Mouse (Mus musculus): ENCODE results near the gene Vamp5. TPM values are rescaled to one million over a fixed set of nuclear protein-coding genes. Genes with fewer than 3 reads are reported as not detected.

The Vamp5 gene
- polyA plus RNA-seq, 1 experiment from 2014 or later, result 15.4 TPM

DNA sequence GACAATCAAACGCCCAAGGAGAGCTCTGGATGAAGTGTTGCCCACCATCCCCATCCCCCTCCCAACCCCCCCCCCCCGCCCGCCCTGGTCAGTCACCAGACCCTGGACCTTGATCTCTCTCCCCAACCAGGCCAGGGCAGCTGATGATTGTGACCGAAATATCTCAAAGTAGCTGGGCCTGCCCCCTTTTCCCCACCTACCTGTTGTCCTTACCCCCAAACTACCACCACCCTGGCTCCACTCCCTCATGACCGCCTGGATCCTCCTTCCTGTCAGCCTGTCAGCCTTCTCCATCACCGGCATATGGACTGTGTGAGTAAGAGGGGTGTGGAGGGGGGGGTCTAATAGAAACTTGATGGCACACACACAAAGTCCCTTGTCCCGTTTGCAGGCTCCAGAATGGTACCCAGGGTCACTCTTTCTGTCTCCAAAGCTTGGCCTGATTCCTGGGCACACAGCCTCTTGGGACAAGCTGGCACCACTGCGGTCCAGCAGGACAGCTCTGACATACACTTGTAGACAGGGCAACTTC lies 24.2 kb downstream of the Vamp5 start:
- WGBS, result 34% methylated on average over 8 of the region's 8 CpGs
- H3K4me1 ChIP-seq (ENCODE audit: control insufficient read depth, insufficient read depth, low read length), result peaks cover 6% of the 10 kb centered on the region
- peak overlapping the region; percentile 93 for H3K4me2 ChIP-seq
- ATAC-seq (ENCODE audit: low FRiP score), result peak; percentile 30
- H3K27ac ChIP-seq (ENCODE audit: low read depth, low read length), result no peak overlapping the region
- DNase-seq (ENCODE audit: low spot score, missing footprints), result no peak
- peaks cover 3% of the 10 kb centered on the region; the same call in 1 of the 2 replicates for H3K36me3 ChIP-seq (ENCODE audit: control insufficient read depth, insufficient read depth, low read length)
- H3K9ac ChIP-seq (ENCODE audit: low read length), result peak overlapping the region; percentile 68
- no peaks in the 10 kb centered on the region for H3K27me3 ChIP-seq (ENCODE audit: control insufficient read depth, insufficient read depth, low read length)
- H3K4me3 ChIP-seq (ENCODE audit: low read depth, low read length), result peak overlapping the region; percentile 47
- no peaks in the 10 kb centered on the region for H3K9me3 ChIP-seq (ENCODE audit: control insufficient read depth, low read length)

DNA sequence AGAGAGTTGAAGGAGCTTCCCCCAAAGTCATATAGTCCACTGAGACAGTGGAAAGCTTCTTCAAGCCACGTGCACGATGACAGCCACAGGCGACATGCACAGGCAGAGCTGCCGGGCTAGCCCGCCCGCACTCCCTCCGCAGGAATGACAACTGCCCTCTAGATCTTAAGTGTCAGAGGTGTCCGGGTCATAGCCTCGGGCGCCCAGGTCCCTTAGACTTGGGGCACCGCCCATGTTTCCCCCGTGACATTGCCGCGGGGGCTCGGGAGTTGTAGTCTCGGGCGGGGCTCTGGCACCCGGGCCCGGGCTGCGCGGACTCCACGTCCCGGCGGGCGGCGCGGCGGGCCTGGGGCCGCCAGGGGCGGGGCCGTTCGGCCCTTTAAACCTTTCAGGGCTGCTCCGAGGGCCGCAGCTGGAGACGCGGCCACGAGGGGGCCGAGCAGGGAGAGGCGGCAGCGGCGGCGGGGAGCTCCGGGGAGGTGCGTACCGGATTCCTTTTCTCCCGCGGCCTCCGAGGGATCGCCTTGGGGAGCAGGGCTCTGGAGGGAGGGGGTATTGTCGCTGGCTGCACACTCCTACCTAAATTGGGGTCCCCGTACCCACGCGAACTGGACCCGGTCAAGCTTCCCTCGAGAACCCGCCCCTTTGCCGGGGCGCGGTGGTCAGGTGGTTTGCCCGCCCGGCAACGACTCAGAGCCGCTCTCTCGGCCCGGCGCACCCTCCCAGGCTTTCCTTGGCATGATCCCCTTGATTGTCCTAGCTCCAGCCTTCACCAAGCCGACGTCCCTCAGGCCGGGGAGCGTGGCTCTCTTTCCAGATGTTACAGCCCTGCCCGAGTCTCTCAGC lies 25.0 kb downstream of the Vamp5 start, which contains the start of gene Tmem150a:
TSS of gene Tmem150a (plus strand) at position 382 of the 846 bp plus-strand sequence.
- peak within 1 kb of the TSS; percentile 47 for H3K4me3 ChIP-seq (ENCODE audit: low read depth, low read length)
- peak; percentile 94 for ATAC-seq (ENCODE audit: low FRiP score)
- H3K9ac ChIP-seq (ENCODE audit: low read length), result peak within 1 kb of the TSS; percentile 68
- H3K27me3 ChIP-seq (ENCODE audit: control insufficient read depth, insufficient read depth, low read length), result no peaks in the 10 kb centered on the region
- peak within 1 kb of the TSS; percentile 93 for H3K4me2 ChIP-seq
- H3K36me3 ChIP-seq (ENCODE audit: control insufficient read depth, insufficient read depth, low read length), result peaks cover 4% of the 10 kb centered on the region; the same call in 1 of the 2 replicates
- peak; percentile 96 for DNase-seq (ENCODE audit: low spot score, missing footprints)
- H3K4me1 ChIP-seq (ENCODE audit: control insufficient read depth, insufficient read depth, low read length), result peaks cover 6% of the 10 kb centered on the region
- under 1% methylated on average over 71 of the region's 71 CpGs for WGBS
- no peaks in the 10 kb centered on the region for H3K9me3 ChIP-seq (ENCODE audit: control insufficient read depth, low read length)
- H3K27ac ChIP-seq (ENCODE audit: low read depth, low read length), result no peak within 1 kb of the TSS

DNA sequence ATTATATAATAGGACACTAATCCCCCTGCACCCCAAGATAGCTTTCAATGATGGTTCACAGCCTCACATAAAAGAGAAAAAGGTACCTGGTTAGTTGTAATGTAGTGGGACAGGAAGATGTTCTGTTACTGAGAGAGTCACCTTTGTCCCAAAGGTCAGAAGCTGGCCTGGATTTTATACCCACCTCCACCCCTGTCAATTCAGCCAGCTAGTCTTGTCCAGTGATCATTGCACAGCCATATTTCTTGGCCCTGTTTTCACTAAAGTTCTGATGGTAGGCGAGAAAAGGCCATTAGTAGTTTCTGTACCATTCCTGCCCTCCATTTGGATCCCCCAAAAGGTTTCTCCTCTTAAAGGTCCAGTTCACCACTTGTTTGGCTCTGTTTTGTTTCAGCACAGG lies 26.2 kb downstream of the Vamp5 start:
- WGBS, result 71% methylated on average over 1 of the region's 1 CpGs
- no peaks in the 10 kb centered on the region for H3K27me3 ChIP-seq (ENCODE audit: control insufficient read depth, insufficient read depth, low read length)
- H3K4me3 ChIP-seq (ENCODE audit: low read depth, low read length), result no peak overlapping the region
- no peaks in the 10 kb centered on the region for H3K9me3 ChIP-seq (ENCODE audit: control insufficient read depth, low read length)
- DNase-seq (ENCODE audit: low spot score, missing footprints), result no peak
- ATAC-seq (ENCODE audit: low FRiP score), result no peak
- peaks cover 4% of the 10 kb centered on the region for H3K36me3 ChIP-seq (ENCODE audit: control insufficient read depth, insufficient read depth, low read length)
- no peak overlapping the region for H3K27ac ChIP-seq (ENCODE audit: low read depth, low read length)
- H3K4me1 ChIP-seq (ENCODE audit: control insufficient read depth, insufficient read depth, low read length), result peaks cover 6% of the 10 kb centered on the region
- H3K4me2 ChIP-seq, result no peak overlapping the region
- H3K9ac ChIP-seq (ENCODE audit: low read length), result no peak overlapping the region

DNA sequence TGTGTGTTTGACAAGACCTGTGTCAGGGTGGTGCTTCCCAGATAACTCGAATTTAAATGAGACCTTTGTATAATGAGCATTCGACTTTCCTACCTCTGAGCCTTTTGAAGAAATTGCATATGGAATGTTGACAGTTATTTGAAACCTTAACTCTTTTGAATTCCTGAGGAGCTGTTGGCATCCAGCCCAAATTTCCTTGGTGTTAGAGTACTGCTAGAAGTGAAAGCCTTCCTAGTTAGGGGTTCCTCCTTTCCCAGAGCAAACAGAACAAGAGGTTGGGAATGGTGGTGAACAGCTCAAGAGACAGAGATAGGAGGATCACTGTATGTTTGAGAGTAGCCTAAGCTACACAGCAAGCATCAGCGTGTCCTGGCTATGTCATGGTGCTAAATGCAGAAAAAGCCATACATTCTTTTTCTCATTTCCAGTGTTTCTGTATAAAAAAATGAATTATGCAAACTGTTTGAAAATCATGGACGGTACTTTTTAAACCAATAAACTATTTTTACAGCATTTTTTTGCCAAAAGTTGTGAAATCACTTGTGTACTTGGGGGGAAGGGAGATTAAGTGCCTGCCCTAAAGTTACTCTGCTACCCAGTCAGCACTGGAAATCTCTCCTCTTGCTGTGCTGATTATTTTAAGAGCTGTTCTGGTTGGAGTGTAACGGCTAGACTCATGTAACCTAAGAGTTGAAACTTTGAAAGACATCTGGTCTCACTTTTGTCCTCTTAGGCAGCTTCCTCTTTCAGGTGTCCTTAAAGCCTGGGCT lies 27.4 kb downstream of the Vamp5 start:
- no peak overlapping the region for H3K4me2 ChIP-seq
- peaks cover 14% of the 10 kb centered on the region for H3K4me1 ChIP-seq (ENCODE audit: control insufficient read depth, insufficient read depth, low read length)
- no peak for ATAC-seq (ENCODE audit: low FRiP score)
- H3K27ac ChIP-seq (ENCODE audit: low read depth, low read length), result no peak overlapping the region
- no peak overlapping the region for H3K4me3 ChIP-seq (ENCODE audit: low read depth, low read length)
- DNase-seq (ENCODE audit: low spot score, missing footprints), result no peak
- peaks cover 5% of the 10 kb centered on the region; the same call in 1 of the 2 replicates for H3K36me3 ChIP-seq (ENCODE audit: control insufficient read depth, insufficient read depth, low read length)
- no peak overlapping the region for H3K9ac ChIP-seq (ENCODE audit: low read length)
- no peaks in the 10 kb centered on the region for H3K9me3 ChIP-seq (ENCODE audit: control insufficient read depth, low read length)
- WGBS, result 80% methylated on average over 5 of the region's 5 CpGs
- H3K27me3 ChIP-seq (ENCODE audit: control insufficient read depth, insufficient read depth, low read length), result no peaks in the 10 kb centered on the region

DNA sequence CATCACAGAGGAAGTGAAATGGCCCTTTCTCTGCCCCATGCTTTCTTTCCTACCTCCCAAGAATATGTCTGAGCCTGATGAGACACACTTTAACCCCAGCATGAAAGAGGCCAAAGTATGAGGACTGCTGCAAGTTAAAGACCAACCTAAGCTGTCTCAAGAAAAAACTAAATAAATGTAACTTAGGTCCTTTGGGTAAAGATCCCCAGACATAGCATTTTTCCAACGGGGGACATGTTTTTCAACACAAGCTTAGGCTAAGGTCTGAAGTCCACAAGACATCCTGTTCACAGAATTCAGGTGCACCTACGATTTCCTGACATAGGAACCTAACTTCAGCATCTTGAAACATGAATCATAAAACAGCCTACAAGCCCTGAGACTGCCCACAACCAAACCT lies 30.1 kb downstream of the Vamp5 start:
- no peak overlapping the region for H3K4me3 ChIP-seq (ENCODE audit: low read depth, low read length)
- peaks cover 5% of the 10 kb centered on the region; the same call in 1 of the 2 replicates for H3K36me3 ChIP-seq (ENCODE audit: control insufficient read depth, insufficient read depth, low read length)
- WGBS, result 94% methylated on average over 2 of the region's 2 CpGs
- H3K4me2 ChIP-seq, result no peak overlapping the region
- H3K27me3 ChIP-seq (ENCODE audit: control insufficient read depth, insufficient read depth, low read length), result no peaks in the 10 kb centered on the region
- DNase-seq (ENCODE audit: low spot score, missing footprints) (no peak), ATAC-seq (ENCODE audit: low FRiP score) (no peak)
- no peak overlapping the region for H3K27ac ChIP-seq (ENCODE audit: low read depth, low read length)
- H3K9me3 ChIP-seq (ENCODE audit: control insufficient read depth, low read length), result no peaks in the 10 kb centered on the region
- H3K9ac ChIP-seq (ENCODE audit: low read length), result no peak overlapping the region
- H3K4me1 ChIP-seq (ENCODE audit: control insufficient read depth, insufficient read depth, low read length), result peaks cover 18% of the 10 kb centered on the region

DNA sequence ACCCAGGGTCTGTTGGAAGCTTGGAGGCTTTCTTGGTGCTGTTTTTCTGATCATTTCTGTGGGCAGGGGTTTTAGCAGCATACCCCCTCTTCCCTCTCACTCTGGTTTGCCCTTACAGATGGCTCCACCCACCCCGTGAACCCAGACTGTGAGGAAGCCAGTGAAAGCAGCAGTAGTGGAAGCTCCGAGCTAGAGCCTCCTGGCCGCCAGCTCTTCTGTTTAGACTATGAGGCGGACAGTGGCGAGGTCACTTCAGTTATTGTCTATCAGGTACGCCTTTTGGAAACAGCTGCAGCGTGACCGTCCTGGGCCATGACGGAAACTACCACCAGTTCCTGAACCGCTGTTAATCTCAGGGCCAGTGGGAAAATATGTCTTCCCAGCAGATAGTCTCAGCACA lies 31.9 kb downstream of the Vamp5 start:
- Histone ChIP-seq H3K9me3 (ENCODE audit: control insufficient read depth, low read length) (no peaks in the 10 kb centered on the region), H3K4me3 (ENCODE audit: low read depth, low read length) (0 out of 2 replicates have a peak overlapping the region, but pooled peaks have one; percentile 65), H3K36me3 (ENCODE audit: control insufficient read depth, insufficient read depth, low read length) (peaks cover 5% of the 10 kb centered on the region; the same call in 1 of the 2 replicates), H3K27me3 (ENCODE audit: control insufficient read depth, insufficient read depth, low read length) (no peaks in the 10 kb centered on the region), H3K4me1 (ENCODE audit: control insufficient read depth, insufficient read depth, low read length) (peaks cover 21% of the 10 kb centered on the region), H3K4me2 (peak overlapping the region; percentile 55), H3K9ac (ENCODE audit: low read length) (no peak overlapping the region), H3K27ac (ENCODE audit: low read depth, low read length) (no peak overlapping the region)
- DNase-seq (ENCODE audit: low spot score, missing footprints) (no peak), ATAC-seq (ENCODE audit: low FRiP score) (no peak)
- WGBS, result 82% methylated on average over 10 of the region's 10 CpGs

DNA sequence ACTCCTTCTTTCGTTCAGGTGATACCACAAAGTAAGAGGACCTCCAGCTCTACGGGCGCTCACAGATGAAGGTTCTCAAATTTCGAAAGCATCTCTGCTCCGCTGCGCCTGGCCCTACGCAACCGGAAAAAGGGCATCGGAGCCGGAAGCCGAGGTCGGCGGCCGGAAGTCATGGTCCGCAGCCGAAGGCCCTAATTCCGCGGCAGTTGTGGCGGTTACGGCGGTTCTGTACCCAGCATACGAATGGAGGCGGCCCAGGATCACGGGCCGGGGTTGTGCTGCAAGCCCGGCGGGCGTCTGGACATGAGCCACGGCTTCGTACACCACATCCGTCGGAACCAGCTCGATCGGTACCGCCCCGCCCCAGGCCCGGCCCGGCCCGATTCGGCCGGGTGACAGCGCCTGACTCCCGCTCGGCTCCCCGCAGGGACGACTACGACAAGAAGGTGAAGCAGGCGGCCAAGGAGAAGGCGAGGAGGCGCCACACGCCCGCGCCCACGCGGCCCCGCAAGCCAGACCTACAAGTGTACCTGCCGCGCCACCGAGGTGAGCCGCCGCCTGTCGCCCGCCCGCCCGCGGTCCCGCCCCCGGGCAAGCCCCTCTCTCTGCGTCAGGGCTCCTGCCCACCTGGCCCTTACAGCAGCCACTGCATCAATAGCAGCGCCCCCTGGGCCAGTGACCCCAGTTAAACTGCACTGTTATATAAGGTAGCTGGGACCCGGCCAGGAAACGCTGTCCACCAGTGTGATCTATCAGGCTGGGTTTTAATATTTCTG lies 32.9 kb downstream of the Vamp5 start, which contains the start of gene 0610030E20Rik:
TSS of gene 0610030E20Rik (plus strand) at position 152 of the 776 bp plus-strand sequence.
- Histone ChIP-seq H3K9me3 (ENCODE audit: control insufficient read depth, low read length) (no peaks in the 10 kb centered on the region), H3K9ac (ENCODE audit: low read length) (peak within 1 kb of the TSS; percentile 93), H3K27me3 (ENCODE audit: control insufficient read depth, insufficient read depth, low read length) (no peaks in the 10 kb centered on the region), H3K36me3 (ENCODE audit: control insufficient read depth, insufficient read depth, low read length) (peaks cover 5% of the 10 kb centered on the region; the same call in 1 of the 2 replicates), H3K4me3 (ENCODE audit: low read depth, low read length) (peak within 1 kb of the TSS; percentile 65), H3K4me2 (peak within 1 kb of the TSS; percentile 55), H3K4me1 (ENCODE audit: control insufficient read depth, insufficient read depth, low read length) (peaks cover 21% of the 10 kb centered on the region), H3K27ac (ENCODE audit: low read depth, low read length) (peak within 1 kb of the TSS; percentile 55; the same call in 1 of the 2 replicates)
- ATAC-seq (ENCODE audit: low FRiP score) (peak; percentile 69), DNase-seq (ENCODE audit: low spot score, missing footprints) (peak; percentile 95)
- under 1% methylated on average over 70 of the region's 72 CpGs for WGBS

DNA sequence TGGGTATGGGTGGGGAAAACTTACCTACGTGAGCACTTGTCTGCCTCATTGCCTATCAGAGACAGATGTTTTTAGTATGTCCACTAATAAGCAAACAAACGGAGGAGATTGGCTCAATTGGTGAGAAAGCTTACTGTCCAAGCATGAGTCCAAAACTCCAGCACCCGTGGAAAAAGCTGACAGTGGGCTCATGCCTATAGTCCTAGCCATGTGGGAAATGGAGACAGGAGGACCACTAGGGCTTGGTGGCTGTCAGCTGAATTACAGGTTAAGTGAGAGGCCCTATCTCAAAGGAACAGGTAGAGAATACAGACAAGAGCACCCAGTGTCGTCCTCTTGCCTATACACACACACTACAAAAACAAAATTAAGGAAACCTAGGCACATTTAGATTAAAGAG lies 34.0 kb downstream of the Vamp5 start:
- Histone ChIP-seq H3K27ac (ENCODE audit: low read depth, low read length) (no peak overlapping the region), H3K4me3 (ENCODE audit: low read depth, low read length) (no peak overlapping the region), H3K9ac (ENCODE audit: low read length) (no peak overlapping the region), H3K4me2 (no peak overlapping the region), H3K27me3 (ENCODE audit: control insufficient read depth, insufficient read depth, low read length) (no peaks in the 10 kb centered on the region), H3K36me3 (ENCODE audit: control insufficient read depth, insufficient read depth, low read length) (peaks cover 5% of the 10 kb centered on the region; the same call in 1 of the 2 replicates), H3K4me1 (ENCODE audit: control insufficient read depth, insufficient read depth, low read length) (peaks cover 21% of the 10 kb centered on the region), H3K9me3 (ENCODE audit: control insufficient read depth, low read length) (no peaks in the 10 kb centered on the region)
- no peak for DNase-seq (ENCODE audit: low spot score, missing footprints)
- 0 out of 2 replicates have a peak, but pooled peaks have one; percentile 7 for ATAC-seq (ENCODE audit: low FRiP score)
- WGBS, result 82% methylated on average over 4 of the region's 4 CpGs
